Mouse (Mus musculus) forebrain, embryonic 12.5 days (tissue): ENCODE results near the gene Gper1. TPM values are rescaled to one million over a fixed set of nuclear protein-coding genes. Genes with fewer than 3 reads are reported as not detected.

ENCODE experiments used
- ATAC-seq: fragments of 200-750 bp; cut with Nextera tagmentation; 2 replicates; pipeline ENCODE4 v1.8.0; 2017; ENCODE audit warnings: moderate TSS enrichment; ENCODE audit not compliant: low FRiP score
- H3K27ac ChIP-seq: fragments of 300-500 bp; sonication (generic); 2 replicates; pipeline ENCODE4 v1.5.1; 2016; ENCODE audit warnings: mild to moderate bottlenecking
- H3K27me3 ChIP-seq: fragments of 300-500 bp; sonication (generic); 2 replicates; pipeline ENCODE4 v1.6.1; 2016; ENCODE audit warnings: mild to moderate bottlenecking
- H3K36me3 ChIP-seq: fragments of 300-500 bp; sonication (generic); replicated peaks from 2 replicates; pipeline ENCODE4 v1.6.1; 2016; ENCODE audit warnings: mild to moderate bottlenecking
- H3K4me1 ChIP-seq: fragments of 300-500 bp; sonication (generic); 2 replicates; pipeline ENCODE4 v1.6.1; 2016
- H3K4me2 ChIP-seq: fragments of 300-500 bp; sonication (generic); 2 replicates; pipeline ENCODE4 v1.6.1; 2016; ENCODE audit warnings: mild to moderate bottlenecking, moderate library complexity
- H3K4me3 ChIP-seq: fragments of 300-500 bp; sonication (generic); replicated peaks from 2 replicates; pipeline ENCODE4 v1.5.1; 2016; ENCODE audit warnings: mild to moderate bottlenecking
- H3K9ac ChIP-seq: fragments of 300-500 bp; sonication (generic); 2 replicates; pipeline ENCODE4 v1.6.1; 2016; ENCODE audit warnings: mild to moderate bottlenecking
- H3K9me3 ChIP-seq: fragments of 300-500 bp; sonication (generic); 2 replicates; pipeline ENCODE4 v1.6.1; 2016
- WGBS: fragments of 180-500 bp; shearing (Covaris S2); methylation state at CpG from one replicate; pipeline ENCODE4 v1.1.7; 2016; 5-methylcytosine and 5-hydroxymethylcytosine counted together
- polyA plus RNA-seq: library from polyadenylated mRNA; unstranded; fragments of >200 nt; fragmentation: Nextera tagmentation; extraction: Ambion mirVana; gene quantifications from 2 replicates; pipeline ENCODE4 v1.2.1, GENCODE M21; 2016

Gper1 gene
- polyA plus RNA-seq, 1 experiment from 2014 or later: 4.1 TPM

- Histone ChIP-seq H3K4me1 (peaks cover 3% of the 10 kb centered on the region; the same call in 1 of the 2 replicates), H3K9me3 (no peaks in the 10 kb centered on the region), H3K4me2 (no peak overlapping the region), H3K27me3 (no peaks in the 10 kb centered on the region), H3K4me3 (no peak overlapping the region), H3K27ac (no peak overlapping the region), H3K9ac (no peak overlapping the region), H3K36me3 (no peaks in the 10 kb centered on the region)
- ATAC-seq: no peak
- 94% methylated on average over 37 of the region's 37 CpGs for WGBS
Observed at GRCm38 (mm10) chr5:139392219-139393196, 30.4 kb upstream of the Gper1 start.

GRCm38 (mm10) chr5:139393197-139393588 is 29.8 kb upstream of the Gper1 start:
- Histone ChIP-seq H3K27me3 (no peaks in the 10 kb centered on the region), H3K36me3 (no peaks in the 10 kb centered on the region), H3K4me1 (peaks cover 5% of the 10 kb centered on the region; the same call in 1 of the 2 replicates), H3K9ac (no peak overlapping the region), H3K4me2 (no peak overlapping the region), H3K9me3 (no peaks in the 10 kb centered on the region), H3K4me3 (no peak overlapping the region), H3K27ac (no peak overlapping the region)
- 90% methylated on average over 16 of the region's 16 CpGs for WGBS
- ATAC-seq: no peak

DNA sequence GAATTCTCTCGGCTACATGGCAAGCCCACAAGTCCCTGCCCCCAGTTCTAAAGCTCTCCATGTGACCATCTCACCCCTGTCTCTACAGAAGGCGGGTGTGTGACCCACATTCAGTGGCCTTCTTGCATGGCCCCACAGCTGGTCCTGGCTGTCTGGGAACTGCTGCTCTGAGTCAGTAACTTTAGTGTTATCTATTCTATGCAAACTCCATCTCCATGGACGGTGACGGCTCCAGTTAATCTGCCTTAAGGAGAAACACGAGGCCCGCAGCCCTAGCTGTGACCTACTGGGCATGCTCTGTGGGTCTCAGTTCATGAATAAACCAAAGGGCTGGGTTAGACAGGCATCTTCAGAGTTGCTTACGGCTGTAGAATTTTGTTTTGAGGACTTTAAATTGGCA is 28.6 kb upstream of the Gper1 start:
- Histone ChIP-seq H3K4me1 (peaks cover 3% of the 10 kb centered on the region; the same call in 1 of the 2 replicates), H3K9me3 (no peaks in the 10 kb centered on the region), H3K4me3 (no peak overlapping the region), H3K36me3 (no peaks in the 10 kb centered on the region), H3K27me3 (no peaks in the 10 kb centered on the region), H3K9ac (no peak overlapping the region), H3K27ac (no peak overlapping the region), H3K4me2 (no peak overlapping the region)
- ATAC-seq: no peak
- WGBS: 71% methylated on average over 7 of the region's 7 CpGs

DNA sequence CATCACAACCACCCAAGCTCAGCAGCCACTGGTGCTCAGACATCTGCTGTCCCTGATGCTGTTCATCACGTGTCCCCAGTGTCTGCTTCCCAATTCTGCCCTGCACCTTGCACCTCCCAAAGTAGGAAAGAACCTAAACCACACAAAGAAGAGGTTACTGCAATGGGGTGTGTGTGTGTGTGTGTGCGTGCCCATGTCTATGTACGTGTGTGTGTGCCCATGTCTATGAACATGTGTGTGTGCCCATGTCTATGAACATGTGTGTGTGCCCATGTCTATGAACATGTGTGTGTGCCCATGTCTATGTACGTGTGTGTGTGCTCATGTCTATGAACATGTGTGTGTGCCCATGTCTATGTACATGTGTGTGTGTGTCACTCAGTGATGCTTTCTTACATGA is 27.4 kb upstream of the Gper1 start:
- H3K36me3 ChIP-seq: no peaks in the 10 kb centered on the region

DNA sequence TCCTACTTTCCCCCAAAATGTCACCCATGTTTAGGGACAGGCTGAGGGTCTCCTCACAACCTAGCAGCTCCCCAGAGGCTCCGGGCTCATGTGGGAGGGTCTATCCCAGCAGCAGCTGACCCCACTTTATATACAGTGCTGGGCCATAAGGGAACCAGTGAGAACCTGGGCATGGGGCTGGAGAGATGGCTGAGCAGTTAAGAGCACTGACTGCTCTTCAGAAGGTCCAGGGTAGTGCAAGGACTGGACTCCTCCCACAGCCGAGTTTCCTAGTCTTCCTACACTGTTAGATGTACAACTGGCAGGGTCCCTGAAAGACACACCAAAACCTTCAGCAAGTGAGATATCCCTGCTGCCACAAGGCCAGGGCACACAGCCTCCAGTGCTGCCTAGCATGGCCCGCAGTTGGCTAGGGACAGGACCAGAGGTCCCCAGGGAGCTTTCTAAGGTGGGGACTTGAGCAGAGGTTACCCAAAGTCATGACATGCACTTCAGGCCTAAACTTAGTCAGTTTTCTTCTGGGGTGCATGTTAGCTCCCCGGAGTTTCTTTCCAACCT is 25.5 kb upstream of the Gper1 start:
- ATAC-seq: no peak
- Histone ChIP-seq H3K9ac (0 out of 2 replicates have a peak overlapping the region, but pooled peaks have one; percentile 7), H3K36me3 (no peaks in the 10 kb centered on the region), H3K9me3 (no peaks in the 10 kb centered on the region), H3K4me1 (peaks cover 3% of the 10 kb centered on the region; the same call in 1 of the 2 replicates), H3K4me2 (no peak overlapping the region), H3K27ac (no peak overlapping the region), H3K27me3 (no peaks in the 10 kb centered on the region), H3K4me3 (no peak overlapping the region)
- WGBS: 91% methylated on average over 4 of the region's 4 CpGs

More for the DNA sequence above, 27.4 kb upstream of the Gper1 start:
- no peak overlapping the region for H3K9ac ChIP-seq
- 88% methylated on average over 4 of the region's 4 CpGs for WGBS
- H3K27me3 ChIP-seq: no peaks in the 10 kb centered on the region
- H3K27ac ChIP-seq: no peak overlapping the region
- H3K4me3 ChIP-seq: no peak overlapping the region
- H3K4me1 ChIP-seq: peaks cover 3% of the 10 kb centered on the region; the same call in 1 of the 2 replicates
- no peaks in the 10 kb centered on the region for H3K9me3 ChIP-seq
- no peak overlapping the region for H3K4me2 ChIP-seq
- ATAC-seq: no peak

GRCm38 (mm10) chr5:139397959-139398753 is 24.8 kb upstream of the Gper1 start:
- H3K4me3 ChIP-seq: no peak overlapping the region
- H3K9ac ChIP-seq: no peak overlapping the region
- no peaks in the 10 kb centered on the region for H3K9me3 ChIP-seq
- H3K4me1 ChIP-seq: peaks cover 3% of the 10 kb centered on the region; the same call in 1 of the 2 replicates
- no peak overlapping the region for H3K4me2 ChIP-seq
- no peaks in the 10 kb centered on the region for H3K27me3 ChIP-seq
- no peak overlapping the region for H3K27ac ChIP-seq
- H3K36me3 ChIP-seq: no peaks in the 10 kb centered on the region
- peak; percentile 33; the same call in 1 of the 2 replicates for ATAC-seq
- 41% methylated on average over 5 of the region's 5 CpGs for WGBS

- H3K27ac ChIP-seq: no peak overlapping the region
- peaks cover 3% of the 10 kb centered on the region; the same call in 1 of the 2 replicates for H3K4me1 ChIP-seq
- no peak overlapping the region for H3K4me3 ChIP-seq
- WGBS: 86% methylated on average over 5 of the region's 5 CpGs
- H3K27me3 ChIP-seq: no peaks in the 10 kb centered on the region
- H3K9me3 ChIP-seq: no peaks in the 10 kb centered on the region
- H3K36me3 ChIP-seq: no peaks in the 10 kb centered on the region
- no peak for ATAC-seq
- no peak overlapping the region for H3K9ac ChIP-seq
- H3K4me2 ChIP-seq: no peak overlapping the region
Observed at GRCm38 (mm10) chr5:139398786-139399185, 24.2 kb upstream of the Gper1 start.

GRCm38 (mm10) chr5:139399991-139400390 is 23.0 kb upstream of the Gper1 start:
- 94% methylated on average over 14 of the region's 14 CpGs for WGBS
- Histone ChIP-seq H3K36me3 (no peaks in the 10 kb centered on the region), H3K4me3 (no peak overlapping the region), H3K27me3 (no peaks in the 10 kb centered on the region), H3K27ac (no peak overlapping the region), H3K4me1 (peaks cover 3% of the 10 kb centered on the region; the same call in 1 of the 2 replicates), H3K4me2 (no peak overlapping the region), H3K9ac (no peak overlapping the region), H3K9me3 (no peaks in the 10 kb centered on the region)
- no peak for ATAC-seq

GRCm38 (mm10) chr5:139402106-139402505 is 20.8 kb upstream of the Gper1 start:
- ATAC-seq: no peak
- 96% methylated on average over 2 of the region's 2 CpGs for WGBS

DNA sequence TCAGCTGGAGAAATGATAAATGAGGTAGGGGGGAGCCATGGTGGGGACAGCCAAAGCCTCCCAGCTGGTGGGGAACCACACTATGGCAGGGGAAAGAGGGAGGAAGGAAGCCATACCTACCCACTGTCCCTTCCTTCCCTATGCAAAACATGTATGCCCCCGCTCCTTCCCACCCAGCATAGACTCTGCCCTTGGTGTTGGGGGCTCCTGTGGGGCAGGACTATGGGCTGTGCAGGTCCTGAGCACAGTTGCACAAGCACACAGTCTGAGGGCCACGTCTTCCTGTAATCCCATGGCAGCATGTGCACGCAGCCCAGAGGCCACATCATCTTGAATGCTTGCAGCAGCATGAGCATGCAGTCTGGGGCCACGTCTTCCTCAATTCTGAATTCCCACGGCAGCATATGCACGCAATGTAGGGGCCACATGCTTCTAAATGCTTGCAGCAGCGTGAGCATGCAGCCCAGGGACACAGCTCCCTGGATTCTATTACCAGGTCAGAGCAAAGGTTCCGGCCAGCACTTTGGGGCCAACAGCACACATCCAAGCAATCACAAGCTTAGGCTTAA is 19.2 kb upstream of the Gper1 start:
- H3K4me1 ChIP-seq: peaks cover 7% of the 10 kb centered on the region; the same call in 1 of the 2 replicates
- no peaks in the 10 kb centered on the region for H3K36me3 ChIP-seq
- ATAC-seq: no peak
- WGBS: 93% methylated on average over 8 of the region's 8 CpGs
- no peak overlapping the region for H3K4me3 ChIP-seq
- no peak overlapping the region for H3K27ac ChIP-seq
- no peaks in the 10 kb centered on the region for H3K27me3 ChIP-seq
- no peak overlapping the region for H3K9ac ChIP-seq
- no peaks in the 10 kb centered on the region for H3K9me3 ChIP-seq
- no peak overlapping the region for H3K4me2 ChIP-seq

More at GRCm38 (mm10) chr5:139402106-139402505, 20.8 kb upstream of the Gper1 start:
- H3K4me1 ChIP-seq: peaks cover 10% of the 10 kb centered on the region
- no peak overlapping the region for H3K4me2 ChIP-seq
- H3K27ac ChIP-seq: no peak overlapping the region
- no peak overlapping the region for H3K4me3 ChIP-seq
- no peaks in the 10 kb centered on the region for H3K36me3 ChIP-seq
- no peaks in the 10 kb centered on the region for H3K9me3 ChIP-seq
- no peaks in the 10 kb centered on the region for H3K27me3 ChIP-seq
- no peak overlapping the region for H3K9ac ChIP-seq

DNA sequence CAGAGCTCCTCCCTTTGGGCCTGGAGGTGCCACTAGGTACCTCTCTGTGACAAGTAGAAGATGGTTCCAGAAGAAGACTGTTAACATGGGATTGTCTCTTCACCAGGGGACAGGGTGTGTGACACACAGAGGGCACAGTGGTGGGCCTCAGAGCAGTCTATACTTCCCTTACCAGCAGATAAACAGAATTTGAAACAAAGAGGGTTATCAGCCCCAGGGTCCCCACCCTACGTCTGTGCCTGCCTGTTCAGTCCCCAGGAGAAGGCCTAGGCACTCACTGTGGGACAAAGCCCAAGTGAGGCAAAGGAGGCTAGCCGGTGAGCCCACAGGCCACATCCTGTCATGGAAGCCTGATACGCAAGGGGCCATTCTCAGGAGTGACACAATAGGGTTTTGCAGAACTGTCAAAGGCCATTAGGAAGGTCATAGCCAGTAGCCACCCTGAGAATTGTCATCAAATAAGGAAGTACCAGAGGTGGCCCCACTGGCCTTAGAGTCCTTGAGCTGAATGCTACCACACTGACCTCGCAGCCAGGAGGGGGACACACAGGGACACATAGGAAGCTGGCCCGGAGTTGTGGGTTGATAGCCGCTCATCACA is 18.1 kb upstream of the Gper1 start, which contains the start of gene C130050O18Rik:
C130050O18Rik (plus strand) TSS at position 480 of the 601 bp plus-strand sequence.
- Histone ChIP-seq H3K36me3 (no peaks in the 10 kb centered on the region), H3K9me3 (no peaks in the 10 kb centered on the region), H3K27me3 (no peaks in the 10 kb centered on the region), H3K4me1 (peaks cover 7% of the 10 kb centered on the region; the same call in 1 of the 2 replicates), H3K27ac (no peak within 1 kb of the TSS), H3K4me3 (no peak within 1 kb of the TSS), H3K9ac (no peak within 1 kb of the TSS), H3K4me2 (no peak within 1 kb of the TSS)
- WGBS: 86% methylated on average over 6 of the region's 6 CpGs
- ATAC-seq: no peak
